Mouse (Mus musculus) layer of hippocampus, adult 9-11 months (tissue): ENCODE data around the gene Mmd.

Source experiments
- DNase-seq: peaks from one replicate; pipeline ENCODE4 v3.0.0; 2022

Mmd gene

GRCm38 (mm10) chr11:90249025-90249650, at the start of gene Mmd:
Gene Mmd, plus strand, starts transcription at chr11:90249456.
- peak; percentile 99 for DNase-seq

GRCm38 (mm10) chr11:90200826-90201225, 48.4 kb upstream of the Mmd start:
- DNase-seq: no peak

- DNase-seq: no peak
Measured at GRCm38 (mm10) chr11:90214246-90214645, 35.0 kb upstream of the Mmd start.

- peak; percentile 53 for DNase-seq
Measured at GRCm38 (mm10) chr11:90220022-90220645, 29.1 kb upstream of the Mmd start.

GRCm38 (mm10) chr11:90220750-90221149, 28.5 kb upstream of the Mmd start:
- no peak for DNase-seq

DNA sequence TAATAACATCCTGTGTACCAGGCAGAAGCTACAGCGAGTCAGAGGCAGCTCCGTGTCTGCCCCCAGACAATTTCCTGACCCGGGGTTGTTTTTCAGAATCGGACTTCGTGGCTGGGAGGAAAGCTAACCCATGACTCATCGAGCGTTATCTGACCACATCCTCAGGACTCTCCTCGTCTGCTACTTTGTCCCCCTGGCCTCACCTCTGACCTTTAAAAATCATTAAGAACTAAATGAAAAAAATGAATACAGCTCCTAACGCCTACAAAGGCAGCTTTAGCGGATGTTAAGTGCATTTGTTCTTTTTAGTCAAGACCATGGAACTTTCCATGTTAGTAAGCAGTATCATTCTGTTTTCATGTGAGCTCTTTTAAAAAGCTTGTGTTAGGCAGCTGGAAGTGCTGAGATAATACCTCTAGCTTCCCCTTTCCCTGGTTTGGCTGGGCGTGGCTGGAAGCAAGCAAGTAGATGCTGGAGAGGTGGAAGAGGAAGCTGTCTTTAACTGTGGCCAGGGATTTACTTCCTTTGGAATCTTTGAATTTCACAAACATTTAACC, 24.3 kb upstream of the Mmd start:
- DNase-seq: peak; percentile 40

GRCm38 (mm10) chr11:90227000-90227922, 22.0 kb upstream of the Mmd start:
- DNase-seq: no peak

GRCm38 (mm10) chr11:90228251-90228949, 20.9 kb upstream of the Mmd start:
- no peak for DNase-seq

DNA sequence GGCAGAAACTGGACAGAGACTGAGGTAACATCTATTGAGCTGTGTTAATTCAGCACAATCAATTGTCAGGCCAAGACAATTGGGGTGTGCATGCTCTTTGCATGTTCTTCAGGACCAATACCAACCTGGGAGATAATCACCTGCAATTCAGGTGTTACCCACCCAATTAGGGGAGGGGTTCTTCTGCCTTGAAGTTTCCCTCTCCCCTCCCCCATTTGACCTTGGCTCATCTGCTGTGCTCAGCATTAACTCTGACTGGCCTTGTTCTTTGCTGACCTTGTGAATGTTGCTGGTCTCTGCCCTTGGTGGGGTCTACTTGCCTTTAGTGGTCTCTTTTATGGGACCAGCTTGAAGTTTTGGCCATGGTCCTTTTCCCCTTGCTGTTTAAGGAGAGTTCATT, 19.5 kb upstream of the Mmd start:
- DNase-seq: no peak

GRCm38 (mm10) chr11:90230671-90231070, 18.6 kb upstream of the Mmd start:
- no peak for DNase-seq

- DNase-seq: no peak
Measured at GRCm38 (mm10) chr11:90231631-90232030, 17.6 kb upstream of the Mmd start.

GRCm38 (mm10) chr11:90232685-90233084, 16.6 kb upstream of the Mmd start:
- DNase-seq: peak; percentile 83

- DNase-seq: no peak
Measured at GRCm38 (mm10) chr11:90235221-90235620, 14.0 kb upstream of the Mmd start.

DNA sequence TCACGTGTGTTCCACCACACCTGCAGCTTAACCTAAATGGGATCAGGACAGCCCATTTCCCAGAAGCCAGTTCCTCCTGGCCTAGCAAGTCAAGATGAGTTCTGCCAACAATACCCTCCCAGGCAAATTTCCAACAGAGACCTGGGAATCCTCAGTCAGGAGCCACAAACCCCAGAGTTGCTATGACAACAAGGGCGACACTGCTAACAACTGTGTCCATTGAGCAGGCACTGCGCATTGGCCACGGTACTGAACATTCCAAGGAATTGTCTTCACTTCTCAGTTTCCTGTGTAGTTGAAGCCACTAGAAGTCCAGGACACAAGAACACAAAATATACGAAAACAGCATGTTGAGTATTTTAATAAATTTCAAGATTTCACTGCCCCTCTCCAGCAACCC, 11.6 kb upstream of the Mmd start:
- DNase-seq: no peak

GRCm38 (mm10) chr11:90238657-90239056, 10.6 kb upstream of the Mmd start:
- no peak for DNase-seq

DNA sequence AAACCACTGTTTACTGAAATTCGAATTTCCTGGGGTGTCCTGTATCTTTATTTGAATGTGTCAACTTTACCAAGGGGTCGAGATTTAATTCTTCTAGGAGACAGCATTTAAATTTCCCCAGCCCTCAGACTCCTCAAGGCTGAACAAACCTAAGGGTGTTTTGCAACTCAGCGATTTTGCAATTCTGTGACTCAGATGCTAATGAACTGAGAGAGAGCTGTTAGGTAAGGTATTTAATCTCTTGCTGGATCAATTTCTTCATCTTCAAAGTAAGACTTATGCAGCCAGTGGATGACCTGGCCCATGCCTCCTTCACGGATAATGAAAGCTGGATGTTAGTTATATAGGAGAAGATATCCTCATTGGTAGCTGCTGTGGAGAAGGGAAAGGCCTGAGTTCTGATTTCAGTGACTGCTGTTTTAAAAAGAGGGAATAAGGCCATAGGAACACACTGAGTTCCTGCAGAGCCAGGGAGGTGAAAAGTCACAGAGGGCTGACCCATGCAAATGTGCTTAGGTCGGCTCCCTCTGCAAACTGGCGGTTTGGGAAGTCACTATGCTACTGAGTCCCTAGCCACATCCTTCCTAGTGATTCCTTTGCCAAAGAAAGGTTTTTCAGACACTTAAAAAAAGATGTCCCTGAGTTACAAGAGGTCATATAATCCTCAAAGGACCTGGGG, 8.5 kb upstream of the Mmd start:
- no peak for DNase-seq

GRCm38 (mm10) chr11:90241874-90242273, 7.4 kb upstream of the Mmd start:
- DNase-seq: no peak

GRCm38 (mm10) chr11:90243300-90243699, 6.0 kb upstream of the Mmd start:
- DNase-seq: no peak

- no peak for DNase-seq
Measured at GRCm38 (mm10) chr11:90245630-90246029, 3.6 kb upstream of the Mmd start.

DNA sequence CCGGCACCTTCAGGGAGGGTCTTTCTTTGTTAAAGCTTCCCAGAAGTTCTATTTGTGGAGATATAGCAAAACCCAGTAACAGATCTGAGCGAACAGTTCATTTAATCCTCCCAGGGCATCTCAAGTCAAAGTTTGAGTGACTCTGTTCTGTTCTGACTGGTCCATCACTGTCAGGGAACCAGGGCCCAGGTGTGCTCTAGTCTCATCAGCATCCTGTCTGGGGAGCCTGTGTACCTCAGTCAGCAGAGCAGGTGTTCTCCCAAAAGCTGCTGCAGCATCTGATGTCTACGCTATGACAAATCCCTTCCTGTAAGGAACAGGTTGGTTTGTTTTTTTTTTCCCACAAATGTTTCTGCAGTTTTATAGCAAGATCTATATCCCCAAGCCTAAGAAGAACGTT, 2.6 kb upstream of the Mmd start:
- no peak for DNase-seq

- DNase-seq: no peak
Measured at GRCm38 (mm10) chr11:90247793-90248192, 1.5 kb upstream of the Mmd start.

GRCm38 (mm10) chr11:90249701-90250141, 465 bp downstream of the Mmd start:
- DNase-seq: no peak
